Mouse (Mus musculus): ENCODE measurements at regions not wholly inside any gene's neighbourhood (a gene's known extent, or its start where the extent isn't known, plus 50 kb on each side); places are given as distances from the start of the nearest gene placed in this dataset.

GRCm38 (mm10) chr1:154096113-154096512, 104.9 kb upstream of the Zfp648 start:
- Histone ChIP-seq H3K4me3 (ENCODE audit: low read depth, low read length) (no peak overlapping the region), H3K9me3 (ENCODE audit: low read length) (no peaks in the 10 kb centered on the region), H3K4me1 (ENCODE audit: insufficient read depth, low read depth, low read length) (no peaks in the 10 kb centered on the region), H3K27me3 (replicated peaks; ENCODE audit: insufficient read depth, low read length) (no peaks in the 10 kb centered on the region), H3K36me3 (ENCODE audit: insufficient read depth, low read length) (no peaks in the 10 kb centered on the region), H3K4me2 (replicated peaks; ENCODE audit: low read depth, low read length) (no peak overlapping the region), H3K9ac (replicated peaks; ENCODE audit: low read depth) (no peak overlapping the region), H3K27ac (ENCODE audit: low read length) (no peak overlapping the region)
- ATAC-seq (no peak), DNase-seq (ENCODE audit: low spot score) (no peak)
- TF ChIP-seq EP300 (IDR thresholded peaks at IDR 0.05), result no peak
- no peak for TF ChIP-seq CTCF (IDR thresholded peaks at IDR 0.05)
- WGBS, result 83% methylated on average over 7 of the region's 7 CpGs

DNA sequence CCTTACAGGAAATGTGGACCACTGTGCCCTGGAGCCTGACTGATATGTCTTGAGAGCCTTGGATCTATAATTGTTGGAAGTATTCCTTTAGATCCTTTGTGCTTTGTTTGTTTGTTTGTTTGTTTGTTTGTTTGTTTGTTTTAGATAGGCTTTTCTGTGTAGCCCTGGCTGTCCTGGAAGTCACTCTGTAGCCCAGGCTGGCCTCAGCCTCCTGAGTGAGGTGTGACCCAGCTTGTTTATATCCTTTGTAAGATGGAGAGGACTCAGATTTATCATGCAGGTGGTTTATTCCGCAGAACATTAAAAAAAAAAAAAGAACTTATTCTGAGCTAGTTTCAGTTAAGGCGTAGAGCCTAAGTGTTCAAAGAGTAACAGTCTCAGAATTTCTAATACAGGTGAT, 104.1 kb upstream of the Zfp648 start:
- no peaks in the 10 kb centered on the region for H3K4me1 ChIP-seq (ENCODE audit: insufficient read depth, low read depth, low read length)
- DNase-seq (ENCODE audit: low spot score) (no peak), ATAC-seq (no peak)
- no peaks in the 10 kb centered on the region for H3K36me3 ChIP-seq (ENCODE audit: insufficient read depth, low read length)
- TF ChIP-seq CTCF (IDR thresholded peaks at IDR 0.05) (no peak), EP300 (IDR thresholded peaks at IDR 0.05) (no peak)
- H3K4me2 ChIP-seq (replicated peaks; ENCODE audit: low read depth, low read length), result no peak overlapping the region
- no peak overlapping the region for H3K9ac ChIP-seq (replicated peaks; ENCODE audit: low read depth)
- no peaks in the 10 kb centered on the region for H3K9me3 ChIP-seq (ENCODE audit: low read length)
- H3K4me3 ChIP-seq (ENCODE audit: low read depth, low read length), result no peak overlapping the region
- no peaks in the 10 kb centered on the region for H3K27me3 ChIP-seq (replicated peaks; ENCODE audit: insufficient read depth, low read length)
- H3K27ac ChIP-seq (ENCODE audit: low read length), result no peak overlapping the region
- WGBS, result 96% methylated on average over 2 of the region's 2 CpGs

DNA sequence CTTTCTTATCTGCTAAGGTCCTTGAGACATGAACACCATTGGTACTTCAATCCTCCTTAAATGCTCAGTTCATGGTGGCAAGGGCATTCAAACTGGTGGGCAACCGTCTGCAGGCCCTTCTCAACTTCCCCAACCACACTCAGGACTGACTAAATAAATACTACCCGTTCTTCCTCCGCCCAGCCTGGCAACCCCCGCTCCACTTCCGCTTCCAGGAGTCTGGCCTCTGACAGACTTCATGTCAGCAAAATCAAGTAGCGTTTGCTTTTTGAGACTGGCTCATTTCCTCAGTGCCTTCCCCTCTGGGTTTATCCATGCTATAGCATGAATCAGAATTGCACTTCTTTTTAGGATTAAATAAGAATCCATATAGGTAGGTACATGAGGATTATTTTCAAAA, 103.3 kb upstream of the Zfp648 start:
- H3K9me3 ChIP-seq (ENCODE audit: low read length), result no peaks in the 10 kb centered on the region
- 10% methylated on average over 6 of the region's 6 CpGs for WGBS
- H3K27ac ChIP-seq (ENCODE audit: low read length), result no peak overlapping the region
- ATAC-seq, result 0 out of 2 replicates have a peak, but pooled peaks have one; percentile 34
- no peaks in the 10 kb centered on the region for H3K27me3 ChIP-seq (replicated peaks; ENCODE audit: insufficient read depth, low read length)
- peak; percentile 72 for DNase-seq (ENCODE audit: low spot score)
- no peak overlapping the region for H3K4me3 ChIP-seq (ENCODE audit: low read depth, low read length)
- H3K4me1 ChIP-seq (ENCODE audit: insufficient read depth, low read depth, low read length), result no peaks in the 10 kb centered on the region
- no peak overlapping the region for H3K4me2 ChIP-seq (replicated peaks; ENCODE audit: low read depth, low read length)
- TF ChIP-seq EP300 (IDR thresholded peaks at IDR 0.05), result no peak
- no peaks in the 10 kb centered on the region for H3K36me3 ChIP-seq (ENCODE audit: insufficient read depth, low read length)
- H3K9ac ChIP-seq (replicated peaks; ENCODE audit: low read depth), result no peak overlapping the region

DNA sequence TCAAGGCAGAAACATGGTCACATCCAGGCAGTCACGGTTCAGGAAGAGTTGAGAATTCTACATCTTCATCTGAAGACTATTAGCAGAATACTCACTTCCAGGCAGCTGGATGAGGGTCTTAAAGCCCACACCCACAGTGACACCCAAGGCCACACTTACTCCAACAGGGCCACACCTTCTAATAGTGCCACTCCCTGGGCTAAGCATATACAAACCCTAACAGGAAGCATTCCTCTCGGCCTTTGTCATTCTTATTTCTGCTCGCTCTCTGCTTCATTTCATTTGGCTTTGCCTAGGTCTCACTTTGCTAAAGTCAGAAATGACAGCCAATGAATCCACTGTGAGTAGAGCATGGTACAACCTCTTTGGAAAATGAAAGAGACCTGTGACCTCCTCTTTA, 100.4 kb upstream of the Zfp648 start:
- WGBS, result 74% methylated on average over 3 of the region's 3 CpGs
- H3K9me3 ChIP-seq (ENCODE audit: low read length), result no peaks in the 10 kb centered on the region

DNA sequence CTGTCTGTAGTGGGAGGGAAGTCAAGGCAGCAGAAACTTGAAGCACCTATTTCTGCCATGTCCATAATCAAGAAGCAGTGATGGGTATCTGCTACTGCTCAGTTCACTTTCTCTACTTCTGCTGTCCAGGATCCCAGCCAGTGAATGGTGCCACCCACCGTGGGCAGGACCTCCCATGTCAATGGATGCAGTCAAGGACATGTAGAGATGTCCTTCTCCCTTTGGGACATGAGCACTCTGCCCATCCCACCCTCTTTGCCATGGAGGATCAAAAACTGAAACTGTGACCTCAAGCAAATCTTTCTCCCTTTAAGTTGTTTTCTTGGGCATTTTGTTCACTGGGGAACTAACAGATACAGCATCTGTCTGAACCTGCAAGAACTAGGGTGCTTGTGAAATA, 99.6 kb upstream of the Zfp648 start:
- TF ChIP-seq EP300 (IDR thresholded peaks at IDR 0.05) (no peak), CTCF (IDR thresholded peaks at IDR 0.05) (no peak)
- Histone ChIP-seq H3K9ac (replicated peaks; ENCODE audit: low read depth) (no peak overlapping the region), H3K27me3 (replicated peaks; ENCODE audit: insufficient read depth, low read length) (no peaks in the 10 kb centered on the region), H3K4me3 (ENCODE audit: low read depth, low read length) (no peak overlapping the region), H3K4me1 (ENCODE audit: insufficient read depth, low read depth, low read length) (no peaks in the 10 kb centered on the region), H3K4me2 (replicated peaks; ENCODE audit: low read depth, low read length) (no peak overlapping the region), H3K9me3 (ENCODE audit: low read length) (no peaks in the 10 kb centered on the region), H3K36me3 (ENCODE audit: insufficient read depth, low read length) (no peaks in the 10 kb centered on the region), H3K27ac (ENCODE audit: low read length) (no peak overlapping the region)
- ATAC-seq (no peak), DNase-seq (ENCODE audit: low spot score) (no peak)
- WGBS, result 76% methylated on average over 1 of the region's 1 CpGs

More for the DNA sequence above, 100.4 kb upstream of the Zfp648 start:
- no peak overlapping the region for H3K4me2 ChIP-seq (replicated peaks; ENCODE audit: low read depth, low read length)
- DNase-seq (ENCODE audit: low spot score) (peak; percentile 43), ATAC-seq (0 out of 2 replicates have a peak, but pooled peaks have one; percentile 22)
- no peak overlapping the region for H3K4me3 ChIP-seq (ENCODE audit: low read depth, low read length)
- H3K36me3 ChIP-seq (ENCODE audit: insufficient read depth, low read length), result no peaks in the 10 kb centered on the region
- TF ChIP-seq CTCF (IDR thresholded peaks at IDR 0.05) (no peak), EP300 (IDR thresholded peaks at IDR 0.05) (no peak)
- H3K9ac ChIP-seq (replicated peaks; ENCODE audit: low read depth), result no peak overlapping the region
- H3K4me1 ChIP-seq (ENCODE audit: insufficient read depth, low read depth, low read length), result no peaks in the 10 kb centered on the region
- H3K27ac ChIP-seq (ENCODE audit: low read length), result no peak overlapping the region
- H3K27me3 ChIP-seq (replicated peaks; ENCODE audit: insufficient read depth, low read length), result no peaks in the 10 kb centered on the region

DNA sequence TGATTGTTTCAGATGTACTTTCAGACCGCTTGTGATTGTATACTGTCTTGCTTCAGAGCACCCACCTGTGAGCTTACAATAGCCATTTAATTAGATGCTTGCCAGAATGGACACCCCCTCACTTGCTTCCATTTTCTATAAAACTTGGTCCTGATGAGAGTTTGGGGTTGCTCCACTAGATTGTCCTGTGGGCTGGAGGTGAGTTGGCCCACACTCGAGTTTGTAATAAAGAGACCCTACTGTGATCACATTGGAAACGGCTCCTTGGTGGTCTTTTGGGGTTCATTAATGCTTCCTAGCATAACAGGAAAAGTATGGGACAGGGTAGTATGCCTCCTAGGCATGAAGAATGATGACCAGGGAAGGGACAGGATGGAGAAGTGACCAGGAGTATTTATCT, 98.8 kb upstream of the Zfp648 start:
- WGBS, result 91% methylated on average over 3 of the region's 3 CpGs
- Histone ChIP-seq H3K36me3 (ENCODE audit: insufficient read depth, low read length) (no peaks in the 10 kb centered on the region), H3K27me3 (replicated peaks; ENCODE audit: insufficient read depth, low read length) (no peaks in the 10 kb centered on the region), H3K27ac (ENCODE audit: low read length) (peak overlapping the region; percentile 60), H3K4me3 (ENCODE audit: low read depth, low read length) (no peak overlapping the region), H3K4me1 (ENCODE audit: insufficient read depth, low read depth, low read length) (no peaks in the 10 kb centered on the region), H3K9ac (replicated peaks; ENCODE audit: low read depth) (no peak overlapping the region), H3K4me2 (replicated peaks; ENCODE audit: low read depth, low read length) (no peak overlapping the region), H3K9me3 (ENCODE audit: low read length) (no peaks in the 10 kb centered on the region)
- DNase-seq (ENCODE audit: low spot score) (no peak), ATAC-seq (no peak)
- TF ChIP-seq EP300 (IDR thresholded peaks at IDR 0.05) (no peak), CTCF (IDR thresholded peaks at IDR 0.05) (no peak)

Data from lung, postnatal 0 days (tissue).